Mouse (Mus musculus) limb, embryonic 11.5 days (tissue): ENCODE data around the gene Scgb1c1. TPM values are rescaled to one million over a fixed set of nuclear protein-coding genes. Genes with fewer than 3 reads are reported as not detected.
A peak's percentile ranks its signal among the peaks of the same experiment; 100 is the strongest.

Experiments
- ATAC-seq: fragments of 200-750 bp; cut with Nextera tagmentation; 2 replicates; pipeline ENCODE4 v1.8.0; 2017; ENCODE audit warnings: low read depth; ENCODE audit not compliant: insufficient number of reproducible peaks, low FRiP score, low TSS enrichment
- DNase-seq: peaks from one replicate; pipeline ENCODE4 v3.0.0-alpha.2; 2015; ENCODE audit warnings: low spot score
- H3K27ac ChIP-seq: fragments of 300-500 bp; sonication (generic); replicated peaks from 2 replicates; pipeline ENCODE4 v1.5.1; 2014; ENCODE audit warnings: low read depth, mild to moderate bottlenecking, low read length
- H3K27me3 ChIP-seq: fragments of 300-500 bp; sonication (generic); 2 replicates; pipeline ENCODE4 v1.6.1; 2014; ENCODE audit warnings: mild to moderate bottlenecking, low read length, mixed read lengths; ENCODE audit not compliant: control insufficient read depth, insufficient read depth
- H3K36me3 ChIP-seq: fragments of 300-500 bp; sonication (generic); 2 replicates; pipeline ENCODE4 v1.6.1; 2014; ENCODE audit warnings: mild to moderate bottlenecking, low read length, moderate library complexity, mixed read lengths; ENCODE audit not compliant: control insufficient read depth, insufficient read depth
- H3K4me1 ChIP-seq: fragments of 300-500 bp; sonication (generic); 2 replicates; pipeline ENCODE4 v1.6.1; 2014; ENCODE audit warnings: low read length, mixed read lengths; ENCODE audit not compliant: control insufficient read depth, insufficient read depth
- H3K4me2 ChIP-seq: fragments of 300-500 bp; sonication (generic); 2 replicates; pipeline ENCODE4 v1.6.1; 2014; ENCODE audit warnings: low read depth, mild to moderate bottlenecking, moderate library complexity; ENCODE audit not compliant: severe bottlenecking
- H3K4me3 ChIP-seq: fragments of 300-500 bp; sonication (generic); 2 replicates; pipeline ENCODE4 v1.5.1; 2014; ENCODE audit warnings: low read depth, low read length
- H3K9ac ChIP-seq: fragments of 300-500 bp; sonication (generic); 2 replicates; pipeline ENCODE4 v1.6.1; 2014; ENCODE audit warnings: mild to moderate bottlenecking, low read length
- H3K9me3 ChIP-seq: fragments of 300-500 bp; sonication (generic); 2 replicates; pipeline ENCODE4 v1.6.1; 2016; ENCODE audit warnings: low read length; ENCODE audit not compliant: control insufficient read depth
- WGBS: fragments of 180-500 bp; shearing (Covaris S2); extraction: QIAGEN DNeasy Blood & Tissue Kit; methylation state at CpG from one replicate; pipeline ENCODE4 v1.1.7; 2014; 5-methylcytosine and 5-hydroxymethylcytosine counted together
- polyA plus RNA-seq: library from polyadenylated mRNA; unstranded; fragments of >200 nt; fragmentation: Nextera tagmentation; extraction: Ambion mirVana; gene quantifications from 2 replicates; pipeline ENCODE4 v1.2.1, GENCODE M21; 2014

Scgb1c1 gene
- polyA plus RNA-seq, 1 experiment from 2014 or later = not detected

DNA sequence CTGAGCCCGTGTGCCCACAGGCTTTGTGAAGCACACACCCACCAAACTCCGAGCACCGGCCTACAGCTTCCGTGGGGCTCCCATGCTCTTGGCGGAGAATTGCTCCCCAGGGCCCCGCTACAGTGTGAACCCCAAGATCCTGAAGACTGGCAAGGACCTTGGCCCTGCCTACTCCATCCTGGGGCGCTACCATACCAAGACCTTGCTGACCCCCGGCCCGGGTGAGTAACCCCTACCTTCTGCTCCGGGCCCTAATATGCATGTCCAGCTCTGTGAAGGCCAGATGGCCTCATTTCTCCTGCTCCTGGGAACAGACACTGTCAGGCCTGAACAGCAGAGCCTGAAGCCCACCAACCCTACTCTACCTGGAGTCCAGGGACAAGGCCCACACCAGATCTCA, 3.2 kb downstream of the Scgb1c1 start:
- WGBS = 90% methylated on average over 10 of the region's 10 CpGs
- ATAC-seq = no peak
- DNase-seq = no peak

DNA sequence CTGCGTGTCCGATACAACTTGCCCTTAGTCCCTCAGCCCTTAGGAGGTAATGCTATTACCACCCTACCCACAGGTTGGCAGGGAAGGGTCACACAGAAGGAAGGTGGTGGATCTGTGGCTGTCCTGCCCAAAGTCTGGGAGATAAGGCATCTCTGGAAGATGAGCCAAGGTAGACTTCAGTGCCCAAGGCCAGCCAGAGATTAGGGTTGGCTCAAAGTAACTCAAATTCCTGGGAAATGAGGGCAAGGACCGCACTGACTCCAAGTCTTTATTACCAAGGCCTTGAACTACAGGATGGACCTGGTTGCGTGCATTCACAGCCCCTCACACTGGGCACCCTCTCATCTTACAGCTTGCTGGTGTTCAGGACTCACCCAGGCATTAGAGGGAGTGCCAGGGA, 6.6 kb downstream of the Scgb1c1 start:
- H3K9me3 ChIP-seq = no peaks in the 10 kb centered on the region

More for the DNA sequence above, 3.2 kb downstream of the Scgb1c1 start:
- H3K9me3 ChIP-seq = no peaks in the 10 kb centered on the region
- no peak overlapping the region for H3K4me2 ChIP-seq
- H3K9ac ChIP-seq = no peak overlapping the region
- no peak overlapping the region for H3K4me3 ChIP-seq
- H3K36me3 ChIP-seq = peaks cover 8% of the 10 kb centered on the region; the same call in 1 of the 2 replicates
- H3K27me3 ChIP-seq = no peaks in the 10 kb centered on the region
- no peak overlapping the region for H3K27ac ChIP-seq
- no peaks in the 10 kb centered on the region for H3K4me1 ChIP-seq

DNA sequence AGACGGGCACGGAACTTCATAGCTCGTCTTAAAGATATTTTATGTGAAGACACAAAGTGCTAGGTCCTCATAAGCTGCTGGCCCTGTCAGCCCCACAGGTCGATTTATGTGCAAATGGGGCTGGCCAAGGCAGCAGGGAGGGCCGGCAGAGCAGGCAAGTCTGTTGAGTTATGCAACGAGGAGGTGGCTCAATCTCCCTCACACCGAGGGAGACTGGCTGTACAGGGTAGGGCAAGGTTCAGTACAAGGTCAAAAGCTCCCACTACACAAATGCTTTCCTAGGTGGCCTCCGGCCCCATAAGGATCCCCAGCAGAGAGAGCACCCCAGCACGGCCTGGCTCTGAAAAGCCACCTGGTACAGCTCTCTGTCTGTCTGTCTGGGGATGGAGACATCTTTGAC, 8.0 kb downstream of the Scgb1c1 start:
- no peaks in the 10 kb centered on the region for H3K9me3 ChIP-seq
- no peak for ATAC-seq
- H3K36me3 ChIP-seq = peaks cover 12% of the 10 kb centered on the region; the same call in 1 of the 2 replicates
- 85% methylated on average over 9 of the region's 9 CpGs for WGBS
- no peak for DNase-seq
- H3K9ac ChIP-seq = no peak overlapping the region
- H3K4me1 ChIP-seq = peaks cover 12% of the 10 kb centered on the region
- H3K27me3 ChIP-seq = no peaks in the 10 kb centered on the region
- H3K27ac ChIP-seq = no peak overlapping the region
- H3K4me2 ChIP-seq = no peak overlapping the region
- no peak overlapping the region for H3K4me3 ChIP-seq

More for the DNA sequence above, 6.6 kb downstream of the Scgb1c1 start:
- ATAC-seq = no peak
- Histone ChIP-seq H3K4me2 (no peak overlapping the region), H3K4me1 (peaks cover 5% of the 10 kb centered on the region), H3K4me3 (no peak overlapping the region), H3K27me3 (no peaks in the 10 kb centered on the region), H3K36me3 (peaks cover 12% of the 10 kb centered on the region; the same call in 1 of the 2 replicates), H3K9ac (no peak overlapping the region), H3K27ac (no peak overlapping the region)
- WGBS = 97% methylated on average over 4 of the region's 4 CpGs
- no peak for DNase-seq

DNA sequence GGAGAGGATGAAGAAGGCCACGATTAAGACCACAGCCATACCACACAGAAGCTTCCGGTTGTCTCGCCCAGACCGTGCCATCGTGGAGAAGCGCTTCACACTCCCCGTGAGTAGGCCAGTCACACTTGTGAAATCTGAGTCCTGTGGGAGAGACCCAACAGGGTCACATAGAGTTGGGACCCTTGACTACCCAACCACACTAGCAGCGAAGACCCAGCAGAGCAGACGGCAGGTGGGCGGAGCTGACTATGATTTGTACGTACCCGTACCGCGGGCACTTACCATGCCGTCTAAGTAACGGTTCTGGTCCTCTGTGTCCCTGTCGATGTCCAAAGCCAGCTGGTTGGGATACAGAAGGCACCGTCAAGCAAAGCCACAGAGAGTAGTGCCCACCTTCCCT, 9.1 kb downstream of the Scgb1c1 start:
- peaks cover 12% of the 10 kb centered on the region for H3K4me1 ChIP-seq
- H3K27ac ChIP-seq = no peak overlapping the region
- H3K36me3 ChIP-seq = peaks cover 12% of the 10 kb centered on the region; the same call in 1 of the 2 replicates
- H3K4me3 ChIP-seq = no peak overlapping the region
- no peaks in the 10 kb centered on the region for H3K27me3 ChIP-seq
- no peak overlapping the region for H3K9ac ChIP-seq
- WGBS = 94% methylated on average over 18 of the region's 18 CpGs
- H3K4me2 ChIP-seq = no peak overlapping the region
- DNase-seq (no peak), ATAC-seq (no peak)
- H3K9me3 ChIP-seq = no peaks in the 10 kb centered on the region

DNA sequence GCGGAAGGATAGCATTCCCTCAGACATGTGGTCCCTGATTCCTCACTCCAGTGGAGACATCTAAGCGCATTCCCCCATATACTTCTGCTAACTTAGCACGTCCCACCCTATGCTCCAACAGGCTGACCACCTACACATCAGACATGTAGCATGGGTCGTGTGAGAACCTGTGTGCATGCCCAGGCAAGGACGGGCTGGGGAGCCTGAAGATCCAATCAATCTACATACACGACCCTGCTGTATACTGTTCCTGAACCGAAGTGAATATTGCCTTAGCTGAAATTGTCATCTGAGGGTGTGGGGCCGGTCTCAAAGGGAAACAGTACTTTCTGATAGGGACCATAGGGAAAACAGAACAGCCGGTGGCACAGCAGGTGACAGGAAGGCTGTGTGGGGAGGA, 9.8 kb downstream of the Scgb1c1 start:
- no peaks in the 10 kb centered on the region for H3K9me3 ChIP-seq
- peak overlapping the region; percentile 100 for H3K4me2 ChIP-seq
- DNase-seq = no peak
- ATAC-seq = no peak
- peaks cover 12% of the 10 kb centered on the region for H3K4me1 ChIP-seq
- WGBS = 76% methylated on average over 9 of the region's 9 CpGs
- no peaks in the 10 kb centered on the region for H3K27me3 ChIP-seq
- H3K4me3 ChIP-seq = peak overlapping the region; percentile 74
- H3K9ac ChIP-seq = peak overlapping the region; percentile 79
- peaks cover 12% of the 10 kb centered on the region; the same call in 1 of the 2 replicates for H3K36me3 ChIP-seq
- no peak overlapping the region for H3K27ac ChIP-seq

DNA sequence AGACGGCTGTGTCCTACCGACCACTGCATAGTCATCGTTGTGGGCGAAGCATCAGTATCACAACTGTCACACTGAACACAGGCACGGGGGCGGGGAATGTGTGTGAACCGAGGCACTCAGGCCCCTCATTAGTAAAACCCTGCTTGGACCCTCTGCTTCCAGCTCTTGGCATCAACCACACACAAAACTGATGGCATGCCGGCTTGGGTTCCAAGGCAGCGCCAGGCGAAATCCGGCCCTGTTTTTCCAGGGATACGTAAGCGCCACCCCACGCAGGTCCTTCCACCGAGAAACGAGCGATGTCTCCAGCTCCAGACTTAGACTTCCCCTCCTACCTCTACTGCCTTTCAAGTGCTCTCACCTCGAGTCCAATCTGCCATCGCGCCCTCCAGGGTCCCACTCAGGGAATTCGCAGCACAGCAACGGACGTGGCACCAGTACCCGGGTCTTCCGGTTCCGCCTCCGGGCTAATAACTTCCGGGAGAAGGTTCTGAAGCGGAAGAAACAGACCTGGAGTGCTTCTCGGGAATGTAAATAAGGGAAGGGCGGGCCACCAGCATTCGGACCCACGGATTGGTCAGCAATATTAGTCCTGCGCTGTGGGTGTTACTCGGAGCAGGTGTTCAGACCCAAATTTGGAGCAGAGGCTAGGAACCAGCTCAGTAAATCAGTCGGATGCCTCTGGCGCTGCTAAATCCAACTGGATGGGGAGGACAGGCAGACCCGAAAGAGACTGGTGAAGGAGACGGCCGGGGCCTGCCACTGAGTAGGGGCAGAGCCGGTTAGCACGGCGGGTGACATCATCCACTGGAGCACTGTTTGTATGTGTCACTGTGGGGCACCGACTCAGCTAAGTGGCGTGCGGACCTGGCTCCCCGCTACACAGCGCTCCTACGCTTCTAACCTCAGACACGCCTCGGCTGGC, 10.8 kb downstream of the Scgb1c1 start, which contains the start of gene Gm45785:
Gene Gm45785 (minus strand): TSS at position 472 of the 925 bp plus-strand sequence.
- WGBS = 1% methylated on average over 51 of the region's 51 CpGs
- no peaks in the 10 kb centered on the region for H3K9me3 ChIP-seq
- ATAC-seq = peak; percentile 74
- DNase-seq = peak; percentile 91
- peaks cover 12% of the 10 kb centered on the region for H3K4me1 ChIP-seq
- peak within 1 kb of the TSS; percentile 100 for H3K4me2 ChIP-seq
- peak within 1 kb of the TSS; percentile 45; the same call in 1 of the 2 replicates for H3K27ac ChIP-seq
- H3K9ac ChIP-seq = peak within 1 kb of the TSS; percentile 82
- H3K36me3 ChIP-seq = peaks cover 12% of the 10 kb centered on the region; the same call in 1 of the 2 replicates
- no peaks in the 10 kb centered on the region for H3K27me3 ChIP-seq
- H3K4me3 ChIP-seq = peak within 1 kb of the TSS; percentile 74

DNA sequence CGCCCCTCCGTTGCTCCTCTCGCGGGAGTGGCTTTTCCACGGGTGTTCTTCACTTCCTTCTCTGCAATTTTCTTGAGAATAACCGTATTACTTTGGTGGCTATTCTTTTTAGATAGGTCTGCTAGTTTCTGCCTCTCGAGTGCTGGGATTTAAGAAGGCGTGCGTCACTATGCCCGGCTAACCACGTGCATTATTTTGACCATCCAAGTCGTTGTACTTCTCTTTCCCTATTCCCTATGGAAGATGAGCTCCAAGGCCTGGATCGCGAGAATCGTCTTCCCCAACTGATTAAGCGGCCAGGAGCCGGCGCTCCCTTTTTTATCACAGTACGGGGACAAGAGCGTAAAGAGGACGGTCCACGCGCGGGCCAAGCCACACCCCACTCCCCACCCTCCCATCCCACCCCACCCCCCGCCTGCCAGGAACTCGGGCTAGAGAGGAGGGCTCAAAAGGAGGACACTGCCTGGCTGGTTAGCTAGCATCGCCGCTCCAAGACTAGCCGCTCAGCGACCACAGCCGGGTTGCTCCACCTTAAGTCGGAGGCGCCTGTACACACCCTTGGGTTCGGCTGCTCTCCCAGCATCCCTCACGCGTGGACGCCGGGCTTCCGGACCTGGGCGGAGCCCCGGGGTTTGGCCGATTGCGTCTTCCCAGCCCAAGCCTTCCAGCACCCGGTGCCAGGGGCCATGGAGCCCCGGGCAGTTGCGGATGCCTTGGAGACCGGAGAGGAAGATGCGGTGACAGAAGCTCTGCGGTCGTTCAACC, 11.6 kb downstream of the Scgb1c1 start, which contains the start of gene Ric8a:
Gene Ric8a (plus strand): TSS at position 173 of the 765 bp plus-strand sequence.
- Histone ChIP-seq H3K4me1 (peaks cover 12% of the 10 kb centered on the region), H3K36me3 (peaks cover 11% of the 10 kb centered on the region; the same call in 1 of the 2 replicates), H3K27me3 (no peaks in the 10 kb centered on the region), H3K9me3 (no peaks in the 10 kb centered on the region), H3K4me3 (peak within 1 kb of the TSS; percentile 74), H3K27ac (peak within 1 kb of the TSS; percentile 45; the same call in 1 of the 2 replicates), H3K4me2 (peak within 1 kb of the TSS; percentile 100), H3K9ac (peak within 1 kb of the TSS; percentile 82)
- ATAC-seq (peak; percentile 65), DNase-seq (peak; percentile 83)
- WGBS = under 1% methylated on average over 50 of the region's 50 CpGs
